Mouse (Mus musculus): ENCODE measurements around the gene Vmn1r232.

DNA sequence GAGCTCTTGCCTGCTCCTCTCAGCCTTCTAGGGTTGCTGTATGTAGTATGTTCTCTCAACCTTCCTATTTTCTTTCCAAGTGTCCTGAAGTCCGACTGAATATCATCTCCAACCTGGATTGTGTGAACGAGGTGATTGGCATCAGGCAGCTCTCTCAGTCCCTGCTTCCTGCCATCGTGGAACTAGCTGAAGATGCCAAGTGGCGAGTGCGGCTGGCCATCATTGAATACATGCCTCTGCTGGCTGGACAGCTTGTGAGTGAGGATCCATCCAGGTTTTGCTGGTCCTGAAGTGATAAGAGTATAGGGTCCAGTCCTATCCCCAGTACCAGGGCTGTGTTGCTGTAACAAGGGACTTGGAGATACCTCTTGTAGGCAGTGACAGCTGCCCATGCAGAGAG lies 40.9 kb upstream of the Vmn1r232 start:
- TF ChIP-seq CTCF (IDR thresholded peaks at IDR 0.05; ENCODE audit: control insufficient read depth, insufficient read depth, insufficient read length) = no peak
- TF ChIP-seq MYOD1 (IDR thresholded peaks at IDR 0.05; ENCODE audit: control insufficient read depth, insufficient read length, low read depth) = no peak
- no peak for TF ChIP-seq USF1 (IDR thresholded peaks at IDR 0.05; ENCODE audit: low read depth)
- no peak for TF ChIP-seq CEBPB (IDR thresholded peaks at IDR 0.05; ENCODE audit: low read depth)
- no peak for TF ChIP-seq FOSL1 (IDR thresholded peaks at IDR 0.05; ENCODE audit: insufficient read depth, low read length, poor library complexity, severe bottlenecking)
- no peak for TF ChIP-seq MAX (IDR thresholded peaks at IDR 0.05)
- no peak for TF ChIP-seq MYOG (IDR thresholded peaks at IDR 0.05; ENCODE audit: control insufficient read depth, extremely low read depth, insufficient read length)
